In the genomic region with DNA sequence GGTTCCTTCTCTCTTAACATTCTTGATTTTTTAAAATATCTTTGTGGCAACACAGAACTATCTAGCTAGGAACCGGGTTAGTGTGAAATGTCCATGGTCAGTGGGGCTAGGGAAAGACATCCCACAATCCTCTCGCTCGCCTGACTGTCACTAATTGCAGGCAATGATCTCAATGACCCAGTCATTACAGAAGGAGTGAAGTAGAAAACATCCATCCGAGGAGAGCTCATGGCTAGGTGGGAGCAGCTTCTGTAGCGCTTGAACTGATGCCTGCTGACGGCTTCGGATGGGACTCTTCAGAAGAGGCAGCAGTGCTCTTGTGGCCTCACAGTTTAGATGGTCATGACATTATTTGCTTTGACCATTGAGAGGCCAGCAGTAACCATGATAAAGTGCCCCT, we compare ENCODE assay signal across 27 mouse cellular contexts. TPM values are rescaled to one million over a fixed set of nuclear protein-coding genes. Genes with fewer than 3 reads are reported as not detected.
A peak's percentile ranks its signal among the peaks of the same experiment; 100 is the strongest.
DNase-seq lines count a peak whose midpoint lies in the region; ATAC-seq and TF ChIP-seq lines count a peak whose summit lies in the region.
"Had no signal": no experiment of that assay in that cellular context is flagged by ENCODE, and none has a peak within 500 bp of the region (broad histone marks: within the 10 kb centered on the region; RNA-seq: fewer than 3 reads in every experiment).

No protein-coding gene starts in this region.

- no peak overlapping the region for H3K4me2 ChIP-seq in heart, postnatal 0 days (ENCODE audit: low read depth, low read length)
- H3K4me2 ChIP-seq: embryonic facial prominence, embryonic 12.5 days; embryonic facial prominence, embryonic 15.5 days; hindbrain, embryonic 13.5 days; intestine, embryonic 15.5 days had no signal

- no peaks in the 10 kb centered on the region for H3K27me3 ChIP-seq in heart, postnatal 0 days (ENCODE audit: control insufficient read depth, insufficient read depth, low read length)
- H3K27me3 ChIP-seq: CH12.LX; embryonic facial prominence, embryonic 12.5 days; embryonic facial prominence, embryonic 15.5 days; hindbrain, embryonic 13.5 days; intestine, embryonic 15.5 days had no signal

- H3K9ac ChIP-seq in heart, postnatal 0 days (replicated peaks; ENCODE audit: low read depth, low read length), result no peak overlapping the region
- H3K9ac ChIP-seq: embryonic facial prominence, embryonic 12.5 days; embryonic facial prominence, embryonic 15.5 days; forebrain, postnatal 0 days; hindbrain, embryonic 13.5 days; intestine, embryonic 15.5 days had no signal

- no peaks in the 10 kb centered on the region for H3K4me1 ChIP-seq in heart, postnatal 0 days (ENCODE audit: control insufficient read depth, insufficient read depth)
- H3K4me1 ChIP-seq: embryonic facial prominence, embryonic 15.5 days; heart, embryonic 10.5 days; intestine, embryonic 15.5 days had no signal

- DNase-seq in heart, adult 11 months, result peak; percentile 86
- DNase-seq in heart, postnatal 4 days, result no peak
- no peak for DNase-seq in heart, postnatal 0 days (ENCODE audit: low spot score)
- no peak for DNase-seq in heart, adult 9 months (ENCODE audit: low spot score in 2 of 2)
- DNase-seq in retina, embryonic 14.5 days (ENCODE audit: low spot score), result peak; percentile 43
- DNase-seq in left cerebral cortex, adult 18-20 months (ENCODE audit: low spot score in 2 of 2), result no peak
- DNase-seq: adrenal gland, adult 2 months; adrenal gland, postnatal 14 days; B cell, adult 2 months; cerebellum, adult 11 months; cerebellum, adult 2 months; cerebellum, adult 9-11 months; cerebellum, postnatal 25 days; forebrain, postnatal 0 days; gastrocnemius, postnatal 10 days; gastrocnemius, postnatal 36 days; kidney, adult 11 months had no signal

- WGBS in heart, postnatal 0 days, result 61% methylated on average over 7 of the region's 7 CpGs

- H3K4me3 ChIP-seq in heart, postnatal 0 days (ENCODE audit: low read depth, low read length), result no peak overlapping the region
- H3K4me3 ChIP-seq: embryonic facial prominence, embryonic 12.5 days; embryonic facial prominence, embryonic 15.5 days; heart, embryonic 10.5 days; hindbrain, embryonic 10.5 days; hindbrain, embryonic 13.5 days; intestine, embryonic 15.5 days had no signal

- no peaks in the 10 kb centered on the region for H3K9me3 ChIP-seq in heart, postnatal 0 days (replicated peaks; ENCODE audit: control insufficient read depth, low read length)
- H3K9me3 ChIP-seq: embryonic facial prominence, embryonic 12.5 days; embryonic facial prominence, embryonic 15.5 days; G1E; heart, embryonic 10.5 days; hindbrain, embryonic 10.5 days; hindbrain, embryonic 13.5 days; intestine, embryonic 15.5 days had no signal

- H3K27ac ChIP-seq in heart, postnatal 0 days (ENCODE audit: low read depth), result 0 out of 2 replicates have a peak overlapping the region, but pooled peaks have one; percentile 25
- H3K27ac ChIP-seq: embryonic facial prominence, embryonic 12.5 days; embryonic facial prominence, embryonic 15.5 days; heart, embryonic 10.5 days; hindbrain, embryonic 10.5 days; hindbrain, embryonic 13.5 days; intestine, embryonic 15.5 days had no signal

- peaks cover 4% of the 10 kb centered on the region; the same call in 1 of the 2 replicates for H3K36me3 ChIP-seq in heart, postnatal 0 days (replicated peaks; ENCODE audit: control insufficient read depth, insufficient read depth, low read length)
- H3K36me3 ChIP-seq: G1E had no signal

- ATAC-seq in heart, postnatal 0 days (ENCODE audit: insufficient read depth, low read depth), result no peak
- ATAC-seq: forebrain, embryonic 14.5 days; forebrain, postnatal 0 days; hindbrain, embryonic 16.5 days; intestine, embryonic 15.5 days had no signal

- TF ChIP-seq EP300 in heart, postnatal 0 days (IDR thresholded peaks at IDR 0.05; ENCODE audit: low read depth), result no peak

- TF ChIP-seq CTCF in heart, postnatal 0 days (IDR thresholded peaks at IDR 0.05; ENCODE audit: low read depth), result no peak

RNA-seq across cellular contexts. Expression of gene Efnb2, which starts 29.6 kb away (rescaled TPM):
- total RNA-seq in heart, postnatal 4 days (2021), result 10 to 100 TPM; 47.4 to 47.8 TPM
- 13.8 and 16.9 TPM in 2 replicates for total RNA-seq in heart, postnatal 0 days (2014; rRNA removed; ENCODE audit: low replicate concordance)
- polyA plus RNA-seq in heart, postnatal 0 days (2015; fragmentation: Nextera tagmentation; extraction: Ambion mirVana), result 6.2 and 6.8 TPM in 2 replicates
- total RNA-seq in left cerebral cortex, adult 18-20 months (2021), result 10 to 100 TPM; 60.1 to 64.2 TPM

RNA-seq across cellular contexts. Expression of gene Arglu1, which starts 58.9 kb away (rescaled TPM):
- 10 to 100 TPM; 52.9 to 59.7 TPM for total RNA-seq in heart, postnatal 4 days (2021)
- 35.7 and 38.6 TPM in 2 replicates for total RNA-seq in heart, postnatal 0 days (2014; rRNA removed; ENCODE audit: low replicate concordance)
- polyA plus RNA-seq in heart, postnatal 0 days (2015; fragmentation: Nextera tagmentation; extraction: Ambion mirVana), result 62.6 and 68.0 TPM in 2 replicates
- 10 to 100 TPM; 89.2 to 97.9 TPM for total RNA-seq in left cerebral cortex, adult 18-20 months (2021)

Comparison
In these comparisons a context has a peak if more than half of its experiments do, and no peak if none do; other contexts are left out.
1. DNase-seq: peak in heart, adult 11 months (single experiment) and retina, embryonic 14.5 days (single experiment); none in heart, postnatal 4 days (single experiment), heart, postnatal 0 days (single experiment), heart, adult 9 months (0 of 2) and left cerebral cortex, adult 18-20 months (0 of 2).